Mouse (Mus musculus): ENCODE results near the gene Siglec1.
"Not testable (repeated sequence)": the region's sequence is repeated elsewhere in the genome, so short reads cannot be mapped to it uniquely, and the experiment has no call there.

Gene Siglec1

GRCm38 (mm10) chr2:131046025-131046424, 40.5 kb downstream of the Siglec1 start:
- no peak for DNase-seq

- DNase-seq: no peak
Measured at GRCm38 (mm10) chr2:131044989-131045720, 41.4 kb downstream of the Siglec1 start.

GRCm38 (mm10) chr2:131044354-131044852, 42.2 kb downstream of the Siglec1 start:
- DNase-seq: no peak

GRCm38 (mm10) chr2:131042988-131043387, 43.6 kb downstream of the Siglec1 start, which contains the start of gene Gfra4:
Gene Gfra4 (minus strand): TSS chr2:131043088.
- no peak for DNase-seq

- DNase-seq: peak; percentile 54 to 60
Measured at GRCm38 (mm10) chr2:131040854-131041825, 45.4 kb downstream of the Siglec1 start.

- DNase-seq: no peak
Measured at GRCm38 (mm10) chr2:131038675-131039074, 47.9 kb downstream of the Siglec1 start.

- DNase-seq: no peak
Measured at GRCm38 (mm10) chr2:131038197-131038596, 48.4 kb downstream of the Siglec1 start.

GRCm38 (mm10) chr2:131037226-131037990, 49.2 kb downstream of the Siglec1 start:
- DNase-seq: no peak

GRCm38 (mm10) chr2:131036757-131037156, 49.8 kb downstream of the Siglec1 start:
- no peak for DNase-seq

- DNase-seq: no peak
Measured at GRCm38 (mm10) chr2:131036343-131036742, 50.2 kb downstream of the Siglec1 start.

GRCm38 (mm10) chr2:131031406-131031805, 55.2 kb downstream of the Siglec1 start:
- not testable (repeated sequence) for DNase-seq

GRCm38 (mm10) chr2:131030998-131031397, 55.6 kb downstream of the Siglec1 start:
- no peak for DNase-seq

GRCm38 (mm10) chr2:131030561-131030960, 56.0 kb downstream of the Siglec1 start:
- DNase-seq: no peak

GRCm38 (mm10) chr2:131029065-131029935, 57.3 kb downstream of the Siglec1 start:
- no peak for DNase-seq

GRCm38 (mm10) chr2:131026941-131027340, 59.6 kb downstream of the Siglec1 start:
- no peak for DNase-seq

GRCm38 (mm10) chr2:131025230-131025629, 61.3 kb downstream of the Siglec1 start:
- DNase-seq: no peak
